Mouse (Mus musculus): ENCODE data around the gene Abhd15.
"Not testable (repeated sequence)": the region's sequence is repeated elsewhere in the genome, so short reads cannot be mapped to it uniquely, and the experiment has no call there.

The Abhd15 gene

DNA sequence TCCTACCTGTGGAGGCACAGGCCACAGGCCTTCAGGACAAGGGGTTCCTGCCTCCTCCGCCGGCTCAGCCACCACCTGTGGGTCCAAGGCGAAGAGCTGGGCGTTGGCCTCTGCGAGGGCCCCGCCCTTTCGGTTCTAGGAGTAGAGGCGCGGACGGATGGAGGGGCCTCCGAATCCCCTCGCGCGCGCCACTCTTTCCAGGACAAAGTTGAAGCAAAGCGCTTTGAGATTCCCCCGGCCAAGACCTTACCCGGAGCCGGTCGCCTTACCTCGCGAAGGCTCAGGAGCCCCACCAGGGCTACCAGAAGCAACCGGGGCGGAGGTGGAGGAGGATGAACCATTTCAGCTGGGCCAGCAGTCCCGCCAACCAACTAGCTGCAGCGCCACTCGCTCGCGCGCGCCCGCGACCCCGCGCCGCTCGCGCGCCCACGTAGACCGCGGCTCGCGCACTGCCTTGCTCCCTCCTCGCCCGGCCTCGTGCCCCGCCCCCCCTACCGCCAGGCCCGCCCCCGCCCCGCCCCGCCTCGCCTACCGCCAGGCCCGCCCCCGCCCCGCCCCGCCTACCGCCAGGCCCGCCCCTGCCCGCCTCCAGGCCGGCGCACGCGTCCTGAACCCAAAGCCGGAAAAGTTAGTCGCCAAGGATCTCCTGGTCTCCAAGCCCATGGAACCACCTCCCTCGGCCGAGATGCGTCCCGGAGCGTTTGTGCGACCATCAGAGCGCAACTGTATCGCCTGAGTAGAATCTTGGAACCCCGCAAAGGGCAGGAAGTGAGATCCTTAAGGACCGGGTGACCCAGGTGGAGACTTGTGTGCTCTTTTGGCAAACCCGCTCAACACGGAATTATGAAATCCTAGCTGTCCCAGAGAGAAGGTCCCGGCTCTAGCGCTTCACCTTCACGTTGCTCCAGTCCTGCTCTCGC is 1.8 kb upstream of the Abhd15 start:
- peak; percentile 94 for DNase-seq (ENCODE audit: low read depth, low spot score)

DNA sequence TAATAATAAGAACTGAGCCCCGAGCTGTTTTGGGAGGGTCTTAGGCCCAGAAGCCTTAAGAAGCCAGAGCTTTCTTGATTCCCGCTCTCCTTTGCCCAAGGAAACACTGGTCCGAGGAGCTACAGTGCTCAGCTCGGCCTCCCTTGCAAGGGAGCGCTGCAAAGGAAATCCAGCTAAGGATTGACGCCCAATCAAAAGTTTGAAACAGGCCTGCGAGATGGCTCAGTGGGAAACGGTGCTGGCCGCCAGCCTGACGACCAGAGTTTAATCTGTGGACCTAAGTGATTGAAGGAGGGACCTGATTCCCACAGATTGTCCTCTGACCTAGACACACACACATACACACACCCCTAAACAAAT is 1.1 kb upstream of the Abhd15 start:
- DNase-seq (ENCODE audit: low read depth, low spot score), result no peak

DNA sequence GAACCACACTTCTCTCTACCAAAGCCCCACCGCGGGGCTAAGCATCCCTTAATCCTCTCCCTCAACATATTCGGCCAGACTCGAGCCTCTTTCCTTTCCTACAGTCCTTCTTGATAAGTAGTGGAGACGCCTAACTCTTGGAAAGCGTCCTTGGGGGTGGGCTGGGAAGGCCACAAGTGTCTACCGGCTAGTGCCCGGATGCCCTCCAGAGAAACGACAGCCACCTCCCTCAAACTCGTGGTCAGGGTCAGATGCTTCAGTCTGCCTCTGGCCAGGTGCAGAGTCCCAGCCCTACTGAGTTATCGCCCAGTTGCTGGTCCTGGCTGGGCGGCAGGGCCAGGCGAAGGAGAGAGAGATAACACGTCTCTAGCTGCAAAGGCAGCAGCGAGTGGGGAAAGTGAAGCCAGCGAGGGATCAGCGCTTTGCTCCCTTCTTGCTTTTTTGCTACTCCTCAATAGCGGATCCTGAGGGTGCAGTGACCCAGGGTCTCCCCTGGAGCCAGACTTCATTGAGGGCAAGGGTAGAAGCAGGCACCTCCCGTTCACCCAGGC is 565 bp upstream of the Abhd15 start:
- peak; percentile 48 for DNase-seq (ENCODE audit: low read depth, low spot score)

- peak; percentile 39 for DNase-seq (ENCODE audit: low read depth, low spot score)
These were observed 974 bp downstream of the Abhd15 start, which contains the start of gene Trp53i13 for GRCm38 (mm10) chr11:77515637-77516552. Gene Trp53i13, minus strand, starts transcription at chr11:77515980.

- no peak for DNase-seq (ENCODE audit: low read depth, low spot score)
These were observed 1.9 kb downstream of the Abhd15 start for GRCm38 (mm10) chr11:77516553-77517425.

DNA sequence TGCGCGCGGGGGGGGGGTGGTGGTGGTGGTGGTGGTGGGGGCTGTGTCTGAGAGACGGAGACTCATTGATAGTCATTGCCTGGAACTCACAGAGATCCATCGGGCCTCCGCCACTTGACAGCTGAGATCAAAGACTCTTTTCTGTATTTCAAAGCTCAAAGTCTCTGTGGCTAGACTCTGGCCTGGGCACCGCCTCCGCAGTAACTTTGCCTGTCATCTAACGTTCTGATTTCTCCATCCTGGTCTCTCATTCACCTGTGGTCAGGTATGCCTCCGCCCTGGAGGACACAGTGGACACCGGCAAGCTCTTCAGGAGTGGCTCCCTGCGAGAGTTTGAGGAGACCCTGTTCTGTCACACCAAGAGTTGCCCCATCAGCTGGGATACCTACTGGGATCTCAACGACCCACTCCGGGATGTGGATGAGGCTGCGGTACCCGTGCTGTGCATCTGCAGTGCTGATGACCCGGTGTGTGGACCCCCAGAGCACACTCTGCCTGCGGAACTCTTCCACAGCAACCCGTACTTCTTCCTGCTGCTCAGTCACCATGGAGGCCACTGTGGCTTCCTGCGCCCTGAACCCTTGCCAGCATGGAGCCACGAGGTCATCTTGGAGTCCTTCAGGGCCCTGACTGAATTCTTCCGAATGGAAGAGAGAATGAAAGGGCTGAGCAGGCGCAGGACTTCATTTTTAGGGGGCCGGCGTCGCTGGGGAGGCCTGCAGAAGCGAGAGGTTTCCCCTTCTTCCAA is 3.3 kb downstream of the Abhd15 start:
- DNase-seq (ENCODE audit: low read depth, low spot score), result peak; percentile 48

DNA sequence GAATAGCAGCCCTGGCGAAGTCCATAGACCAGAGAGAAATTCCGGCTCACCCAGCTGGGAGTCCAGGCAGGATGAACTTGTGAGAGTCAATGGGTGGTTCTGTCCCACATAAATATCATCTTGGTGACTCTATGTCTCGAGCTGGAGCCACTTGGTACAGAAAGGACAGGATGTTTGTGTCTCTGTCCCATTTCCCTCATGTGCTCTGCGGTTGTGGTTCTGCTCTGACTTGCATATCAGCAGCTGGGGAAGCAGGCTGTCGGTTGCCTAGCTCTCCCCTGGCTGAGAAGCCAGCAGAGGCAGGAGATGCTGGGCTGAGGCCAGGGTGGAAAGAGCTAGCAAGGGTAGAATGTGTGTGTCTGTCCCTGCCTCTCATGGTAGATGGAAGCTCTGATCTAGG is 4.1 kb downstream of the Abhd15 start, which contains the start of gene Gm10392:
Gene Gm10392, minus strand, starts transcription at position 156 of the 400 bp plus-strand sequence.
- DNase-seq (ENCODE audit: low read depth, low spot score), result peak; percentile 82

GRCm38 (mm10) chr11:77520601-77521529 is 5.9 kb downstream of the Abhd15 start:
- no peak for DNase-seq (ENCODE audit: low read depth, low spot score)

- no peak for DNase-seq (ENCODE audit: low read depth, low spot score)
These were observed 11.0 kb downstream of the Abhd15 start for GRCm38 (mm10) chr11:77525804-77526486.

DNA sequence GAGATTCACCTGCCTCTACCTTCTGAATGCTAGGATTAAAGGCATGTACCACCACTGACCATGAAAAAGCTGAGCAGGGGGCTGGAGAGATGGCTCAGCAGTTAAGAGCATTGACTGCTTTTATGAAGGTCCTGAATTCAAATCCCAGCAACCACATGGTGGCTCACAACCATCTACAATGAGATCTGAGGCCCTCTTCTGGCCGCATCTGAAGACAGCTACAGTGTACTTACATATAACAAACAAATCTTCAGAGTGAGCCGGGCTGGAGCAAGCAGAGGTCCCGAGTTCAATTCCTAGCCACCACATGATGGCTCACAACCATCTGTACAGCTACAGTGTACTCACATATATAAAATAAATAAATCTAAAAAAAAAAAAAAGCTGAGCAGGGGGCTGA is 13.5 kb downstream of the Abhd15 start:
- not testable (repeated sequence) for DNase-seq (ENCODE audit: low read depth, low spot score)

GRCm38 (mm10) chr11:77529644-77530043 is 14.7 kb downstream of the Abhd15 start:
- no peak for DNase-seq (ENCODE audit: low read depth, low spot score)

DNA sequence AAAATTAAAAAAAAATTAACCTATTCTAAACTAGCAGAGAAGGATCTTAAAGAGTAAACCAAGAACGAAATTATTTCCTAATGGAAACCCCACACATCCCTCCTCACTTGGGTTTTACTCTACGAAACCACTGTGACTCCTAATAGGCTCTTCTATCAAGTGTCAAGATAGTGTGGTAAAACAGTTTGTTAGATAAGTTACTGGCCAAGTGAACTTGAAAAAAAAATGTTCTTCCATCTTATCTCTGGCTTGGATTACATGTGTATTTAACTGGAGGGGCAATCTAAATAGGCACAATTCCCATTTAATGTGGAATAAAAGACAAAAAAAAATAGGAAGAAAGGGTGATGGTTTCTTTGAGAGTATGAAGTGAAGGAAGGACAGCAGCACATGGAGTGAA is 15.9 kb downstream of the Abhd15 start:
- DNase-seq (ENCODE audit: low read depth, low spot score), result no peak

DNA sequence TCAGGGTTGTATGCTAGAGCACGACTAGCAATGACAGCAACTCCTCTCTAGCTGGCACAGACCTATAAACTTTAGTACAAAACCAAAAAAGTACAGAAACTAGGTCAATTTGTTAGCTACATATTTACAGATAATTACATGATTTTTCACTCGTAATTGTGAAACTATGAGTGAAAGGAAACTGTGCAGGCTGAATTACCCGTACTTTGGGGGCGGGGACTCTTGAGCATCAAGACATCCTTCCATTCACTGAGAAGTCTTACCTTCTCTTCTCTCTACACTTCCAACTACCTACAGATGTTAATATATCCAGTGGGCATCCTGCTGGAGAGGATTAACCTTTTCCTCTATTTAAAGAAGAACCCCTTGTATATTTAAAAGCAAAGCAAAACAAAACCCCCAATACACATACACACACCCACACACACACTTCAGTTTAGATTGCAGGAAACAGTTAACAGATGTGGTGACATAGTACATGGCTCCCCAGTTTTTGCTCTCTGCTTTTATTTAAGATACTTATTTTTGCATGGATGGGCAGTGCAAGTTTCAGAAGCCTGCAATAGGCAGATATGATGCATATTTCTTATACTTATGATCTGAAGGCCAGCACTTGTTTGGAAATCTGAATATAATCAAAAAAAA is 17.4 kb downstream of the Abhd15 start:
- DNase-seq (ENCODE audit: low read depth, low spot score), result peak; percentile 49

DNA sequence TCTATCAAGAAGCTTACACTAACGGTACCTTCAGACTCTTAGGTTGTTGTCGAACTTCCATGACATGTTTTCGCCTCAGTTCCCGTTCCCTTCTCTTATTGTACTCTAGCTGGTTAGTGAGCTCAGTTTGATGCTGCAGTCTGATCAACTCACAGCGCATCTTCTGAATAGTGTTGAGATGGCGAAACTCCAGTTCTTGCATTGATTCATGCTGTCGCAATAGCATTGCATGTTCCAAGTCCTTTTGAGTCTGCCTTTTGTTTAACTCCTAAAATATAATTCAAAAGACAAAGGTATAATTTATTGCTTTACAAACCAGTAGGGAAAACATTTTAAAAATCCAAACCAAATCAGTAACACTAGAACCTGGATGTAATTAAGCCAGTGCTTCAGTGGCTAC is 30.3 kb downstream of the Abhd15 start:
- DNase-seq (ENCODE audit: low read depth, low spot score), result no peak

GRCm38 (mm10) chr11:77585201-77585600 is 70.3 kb downstream of the Abhd15 start:
- DNase-seq (ENCODE audit: low read depth, low spot score), result no peak
